1 mouse cellular context compared by ENCODE assay signal in the genomic region with DNA sequence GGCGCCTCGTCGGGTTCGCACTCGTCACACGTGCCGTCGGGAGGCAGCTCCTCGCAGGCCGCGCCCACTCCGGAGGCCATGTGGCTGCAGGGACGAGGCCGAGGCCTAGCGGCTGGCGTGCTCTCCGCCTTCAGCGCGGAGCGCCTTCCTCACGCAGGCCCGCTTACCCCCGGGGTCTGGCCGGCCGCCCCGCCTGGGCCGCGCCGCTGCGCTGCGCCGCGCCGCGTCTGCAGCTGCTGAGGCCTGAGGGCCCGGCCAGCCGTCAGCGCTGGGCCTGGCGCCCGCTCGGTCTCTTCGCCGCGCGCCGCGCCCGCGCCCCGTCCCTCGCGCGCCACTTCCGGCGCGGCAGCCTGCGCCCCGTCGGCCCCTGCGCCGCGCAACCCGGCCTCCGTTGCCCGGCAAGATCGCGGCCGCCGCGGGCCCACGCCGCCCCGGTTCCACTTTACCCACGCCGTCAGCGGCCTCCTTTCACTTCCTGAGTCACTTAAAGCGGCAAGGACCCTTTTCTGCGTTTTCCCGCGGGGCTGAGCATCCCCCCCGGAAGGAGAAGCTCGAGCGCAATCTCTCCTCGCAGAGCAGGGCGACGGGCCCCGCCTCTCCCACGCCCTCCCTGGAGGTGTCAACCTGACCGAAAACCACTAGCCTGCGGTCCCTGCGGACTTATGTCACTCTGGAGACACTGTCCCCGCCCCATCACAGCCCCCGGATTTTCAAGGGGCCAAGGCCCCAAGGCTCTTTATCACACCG.
TF ChIP-seq lines count a peak whose summit lies in the region.

No protein-coding gene starts in this region.

TF ChIP-seq in CH12.LX, 34 proteins besides CTCF, POLR2A, EP300 and RAD21:
- peak; percentile 77; the same call in 1 of the 2 replicates for TF ChIP-seq UBTF (IDR thresholded peaks at IDR 0.05; ENCODE audit: low read depth, low read length)
- peak; percentile 61; the same call in 1 of the 2 replicates for TF ChIP-seq E2F4 (IDR thresholded peaks at IDR 0.05; ENCODE audit: insufficient replicate concordance, low read depth, low read length)
- TF ChIP-seq JUN (IDR thresholded peaks at IDR 0.05; ENCODE audit: insufficient read depth, low read depth, low read length): no peak
- peak; percentile 96 for TF ChIP-seq MAX (IDR thresholded peaks at IDR 0.05; ENCODE audit: low read length)
- peak; percentile 42; the same call in 1 of the 2 replicates for TF ChIP-seq MYC (IDR thresholded peaks at IDR 0.05; ENCODE audit: low read depth, low read length)
- TF ChIP-seq BHLHE40 (IDR thresholded peaks at IDR 0.05; ENCODE audit: low read depth, low read length): peak; percentile 93
- peak; percentile 90 for TF ChIP-seq MXI1 (IDR thresholded peaks at IDR 0.05; ENCODE audit: low read depth, low read length)
- no peak for TF ChIP-seq SMC3 (IDR thresholded peaks at IDR 0.05; ENCODE audit: low read depth, low read length)
- peak; percentile 85 for TF ChIP-seq ELF1 (IDR thresholded peaks at IDR 0.05; ENCODE audit: low read depth, low read length)
- TF ChIP-seq NRF1 (IDR thresholded peaks at IDR 0.05; ENCODE audit: low read depth, low read length): peak; percentile 54
- no peak for TF ChIP-seq ZC3H11A (IDR thresholded peaks at IDR 0.05; ENCODE audit: low read depth, low read length)
- 0 out of 2 replicates have a peak, but pooled peaks have one; percentile 9 for TF ChIP-seq TBP (conservative IDR thresholded peaks at IDR 0.05; ENCODE audit: low read depth, low read length)
- peak; percentile 10; the same call in 1 of the 2 replicates for TF ChIP-seq TCF12 (IDR thresholded peaks at IDR 0.05; ENCODE audit: low read depth, low read length)
- no peak; the same call in 1 of the 2 replicates for TF ChIP-seq ETS1 (conservative IDR thresholded peaks at IDR 0.05; ENCODE audit: low read depth, low read length)
- TF ChIP-seq NELFE (IDR thresholded peaks at IDR 0.05; ENCODE audit: low read depth, low read length): 0 out of 2 replicates have a peak, but pooled peaks have one; percentile 51
- TF ChIP-seq IRF4 (IDR thresholded peaks at IDR 0.05; ENCODE audit: low read depth, low read length): peak; percentile 70
- no peak for TF ChIP-seq MAFK (IDR thresholded peaks at IDR 0.05; ENCODE audit: insufficient replicate concordance, low read length)
- TF ChIP-seq ZMIZ1 (IDR thresholded peaks at IDR 0.05; ENCODE audit: low read depth, low read length): peak; percentile 39; the same call in 1 of the 2 replicates
- peak; percentile 77 for TF ChIP-seq HCFC1 (IDR thresholded peaks at IDR 0.05; ENCODE audit: low read depth, low read length)
- peak; percentile 25; the same call in 1 of the 2 replicates for TF ChIP-seq MEF2A (IDR thresholded peaks at IDR 0.05; ENCODE audit: borderline replicate concordance, low read depth, low read length)
- peak; percentile 80; the same call in 1 of the 2 replicates for TF ChIP-seq MAZ (IDR thresholded peaks at IDR 0.05; ENCODE audit: low read depth, low read length)
